Comparison of ENCODE assay signal across 18 mouse cellular contexts in the genomic region with DNA sequence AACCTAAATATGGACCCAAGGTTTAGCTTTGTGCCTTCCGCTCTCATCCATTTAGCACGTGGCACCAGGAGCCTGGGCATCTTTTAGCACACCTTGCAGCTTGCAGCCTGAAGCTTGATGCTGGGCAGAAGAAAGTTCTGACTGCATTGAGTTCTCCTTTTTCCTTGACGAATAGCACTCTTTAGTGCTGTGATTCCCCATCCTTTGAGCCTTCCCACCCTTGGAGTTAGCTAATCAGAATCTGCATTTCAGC. TPM values are rescaled to one million over a fixed set of nuclear protein-coding genes. Genes with fewer than 3 reads are reported as not detected.
DNase-seq lines count a peak whose midpoint lies in the region; ATAC-seq and TF ChIP-seq lines count a peak whose summit lies in the region.
"Had no signal": no experiment of that assay in that cellular context is flagged by ENCODE, and none has a peak within 500 bp of the region (broad histone marks: within the 10 kb centered on the region; RNA-seq: fewer than 3 reads in every experiment).

No protein-coding gene starts in this region.

- peak; percentile 10 for ATAC-seq in frontal cortex, adult (ENCODE audit: low TSS enrichment)
- no peak for ATAC-seq in heart, postnatal 0 days (ENCODE audit: insufficient read depth, low read depth)
- ATAC-seq in lung, embryonic 16.5 days (ENCODE audit: low read depth): no peak
- ATAC-seq: activated CD4-positive, CD25-positive, alpha-beta regulatory T cell, adult 4 months; forebrain, embryonic 14.5 days had no signal

- no peak overlapping the region for H3K9ac ChIP-seq in heart, postnatal 0 days (replicated peaks; ENCODE audit: low read depth, low read length)
- H3K9ac ChIP-seq in lung, embryonic 16.5 days (ENCODE audit: low read length): no peak overlapping the region

- no peak for TF ChIP-seq CTCF in heart, postnatal 0 days (IDR thresholded peaks at IDR 0.05; ENCODE audit: low read depth)

- H3K4me2 ChIP-seq in heart, postnatal 0 days (ENCODE audit: low read depth, low read length): peak overlapping the region; percentile 50
- no peak overlapping the region for H3K4me2 ChIP-seq in lung, embryonic 16.5 days (ENCODE audit: low read depth, low read length)

- H3K4me3 ChIP-seq in heart, postnatal 0 days (ENCODE audit: low read depth, low read length): no peak overlapping the region
- no peak overlapping the region for H3K4me3 ChIP-seq in lung, embryonic 16.5 days (ENCODE audit: low read length)

- H3K27me3 ChIP-seq in heart, postnatal 0 days (ENCODE audit: control insufficient read depth, insufficient read depth, low read length): no peaks in the 10 kb centered on the region
- H3K27me3 ChIP-seq in lung, embryonic 16.5 days (ENCODE audit: control insufficient read depth, insufficient read depth, low read depth, low read length): no peaks in the 10 kb centered on the region

- DNase-seq in frontal cortex, postnatal 25 days (ENCODE audit: low spot score in 2 of 2): no peak
- DNase-seq in heart, postnatal 0 days (ENCODE audit: low spot score): no peak
- DNase-seq in heart, adult 18-20 months: no peak
- no peak for DNase-seq in lung, postnatal 10 days
- peak; percentile 60 for DNase-seq in telencephalon, adult 2 months (ENCODE audit: low read depth, low spot score)
- DNase-seq in left cerebral cortex, adult 11 months (ENCODE audit: low spot score): no peak
- DNase-seq: adrenal gland, postnatal 36 days; cerebellum, adult 9-11 months; kidney, adult 2 months; kidney, postnatal 36 days; lung, adult 2 months; retina, postnatal 1 day had no signal

- H3K9me3 ChIP-seq in heart, postnatal 0 days (replicated peaks; ENCODE audit: control insufficient read depth, low read length): no peaks in the 10 kb centered on the region
- H3K9me3 ChIP-seq in lung, embryonic 16.5 days (ENCODE audit: control insufficient read depth, low read length): no peaks in the 10 kb centered on the region

- 0 out of 2 replicates have a peak overlapping the region, but pooled peaks have one; percentile 44 for H3K27ac ChIP-seq in heart, postnatal 0 days (ENCODE audit: low read depth)
- H3K27ac ChIP-seq in lung, embryonic 16.5 days (ENCODE audit: low read length): peak overlapping the region; percentile 25; the same call in 1 of the 2 replicates

- TF ChIP-seq EP300 in heart, postnatal 0 days (IDR thresholded peaks at IDR 0.05; ENCODE audit: low read depth): no peak

- H3K4me1 ChIP-seq in heart, postnatal 0 days (ENCODE audit: control insufficient read depth, insufficient read depth): peaks cover 45% of the 10 kb centered on the region
- peaks cover 22% of the 10 kb centered on the region for H3K4me1 ChIP-seq in lung, embryonic 16.5 days (replicated peaks; ENCODE audit: control insufficient read depth, insufficient read depth, low read length)

- 25% methylated on average over 3 of the region's 3 CpGs for WGBS in heart, postnatal 0 days
- 77% methylated on average over 3 of the region's 3 CpGs for WGBS in lung, embryonic 16.5 days

- H3K36me3 ChIP-seq in heart, postnatal 0 days (replicated peaks; ENCODE audit: control insufficient read depth, insufficient read depth, low read length): peaks cover 32% of the 10 kb centered on the region
- peaks cover 17% of the 10 kb centered on the region for H3K36me3 ChIP-seq in lung, embryonic 16.5 days (ENCODE audit: control insufficient read depth, insufficient read depth, low read length)

RNA-seq across cellular contexts. Expression of a gene that starts 27.7 kb away (rescaled TPM):
- not detected in 2 replicates for total RNA-seq in heart, postnatal 0 days (2014; rRNA removed; ENCODE audit: low replicate concordance)
- polyA plus RNA-seq in heart, postnatal 0 days (2015; fragmentation: Nextera tagmentation; extraction: Ambion mirVana): not detected in 2 replicates
- not detected for total RNA-seq in heart, adult 18-20 months (2021)
- 0.40 and 0.49 TPM in 2 replicates for polyA plus RNA-seq in lung, embryonic 16.5 days (2015; fragmentation: Nextera tagmentation; extraction: Ambion mirVana)
- total RNA-seq: adrenal gland, postnatal 36 days; gastrocnemius, adult 18-20 months; megakaryocyte-erythroid progenitor cell, adult 5-6 weeks had no signal

RNA-seq across cellular contexts. Expression of a gene that starts 32.6 kb away (rescaled TPM):
- 6.1 and 13.5 TPM in 2 replicates for total RNA-seq in heart, postnatal 0 days (2014; rRNA removed; ENCODE audit: low replicate concordance)
- 1.5 and 1.7 TPM in 2 replicates for polyA plus RNA-seq in heart, postnatal 0 days (2015; fragmentation: Nextera tagmentation; extraction: Ambion mirVana)
- under 1 TPM; 0.32 to 0.36 TPM for total RNA-seq in heart, adult 18-20 months (2021)
- polyA plus RNA-seq in lung, embryonic 16.5 days (2015; fragmentation: Nextera tagmentation; extraction: Ambion mirVana): 12.8 and 13.7 TPM in 2 replicates
- total RNA-seq: gastrocnemius, adult 18-20 months had no signal
